Mouse (Mus musculus) kidney, adult 2 months (tissue): ENCODE measurements at regions not wholly inside any gene's neighbourhood (a gene's known extent, or its start where the extent isn't known, plus 50 kb on each side); places are given as distances from the start of the nearest gene placed in this dataset.

Experiments used
- DNase-seq: peaks from one replicate; pipeline ENCODE4 v3.0.0; 2021
- H3K27ac ChIP-seq: fragments of 200-500 bp; 2 replicates; pipeline ENCODE4 v1.5.1; 2012; ENCODE audit warnings: low read depth, low read length, control low read depth, inconsistent platforms; ENCODE audit not compliant: insufficient read depth
- H3K27me3 ChIP-seq: fragments of 200-500 bp; replicated peaks from 2 replicates; pipeline ENCODE4 v1.6.1; 2012; ENCODE audit warnings: mild to moderate bottlenecking, moderate library complexity, low read length, inconsistent platforms; ENCODE audit not compliant: control insufficient read depth, insufficient read depth
- H3K36me3 ChIP-seq: fragments of 200-500 bp; 2 replicates; pipeline ENCODE4 v1.6.1; 2012; ENCODE audit warnings: mild to moderate bottlenecking, moderate library complexity, low read length, inconsistent platforms; ENCODE audit not compliant: control insufficient read depth, insufficient read depth
- H3K4me1 ChIP-seq: fragments of 200-500 bp; 2 replicates; pipeline ENCODE4 v1.6.1; 2011; ENCODE audit warnings: low read length; ENCODE audit not compliant: control insufficient read depth, insufficient read depth
- H3K4me3 ChIP-seq: fragments of 200-500 bp; 2 replicates; pipeline ENCODE4 v1.5.1; 2011; ENCODE audit warnings: mild to moderate bottlenecking, low read depth, low read length, control low read depth; ENCODE audit not compliant: insufficient read depth
- CTCF ChIP-seq: fragments of 200-500 bp; conservative IDR thresholded peaks from 2 replicates; pipeline ENCODE4 v1.5.1; 2011; ENCODE audit warnings: low read depth, mild to moderate bottlenecking, control low read depth, low read length, moderate library complexity, mixed read lengths; ENCODE audit not compliant: insufficient read depth, insufficient read length
- POLR2A ChIP-seq: fragments of 200-500 bp; IDR thresholded peaks from one replicate; pipeline ENCODE4 v1.6.1; 2011; ENCODE audit warnings: low read depth, low read length, control low read depth
- WGBS: fragments of 180-500 bp; shearing (Covaris S2); methylation state at CpG from one replicate; pipeline ENCODE4 v1.1.7; 2018; 5-methylcytosine and 5-hydroxymethylcytosine counted together

GRCm38 (mm10) chr1:137991412-137991811, 184.1 kb downstream of the Ptprc start:
- TF ChIP-seq POLR2A: no peak
- Histone ChIP-seq H3K27ac (no peak overlapping the region), H3K4me3 (no peak overlapping the region), H3K27me3 (no peaks in the 10 kb centered on the region), H3K4me1 (no peaks in the 10 kb centered on the region), H3K36me3 (no peaks in the 10 kb centered on the region)
- DNase-seq: no peak
- WGBS: 90% methylated on average over 5 of the region's 5 CpGs

- H3K27ac ChIP-seq: no peak overlapping the region
- H3K27me3 ChIP-seq: no peaks in the 10 kb centered on the region
- no peaks in the 10 kb centered on the region for H3K4me1 ChIP-seq
- 37% methylated on average over 3 of the region's 3 CpGs for WGBS
- DNase-seq: no peak
- TF ChIP-seq CTCF: no peak
- TF ChIP-seq POLR2A: no peak
- no peaks in the 10 kb centered on the region for H3K36me3 ChIP-seq
- no peak overlapping the region for H3K4me3 ChIP-seq
Measured at GRCm38 (mm10) chr1:137973406-137973805, 202.1 kb downstream of the Ptprc start.

GRCm38 (mm10) chr1:137972620-137973350, 202.7 kb downstream of the Ptprc start:
- WGBS: 72% methylated on average over 6 of the region's 6 CpGs
- DNase-seq: no peak
- Histone ChIP-seq H3K4me1 (no peaks in the 10 kb centered on the region), H3K27ac (no peak overlapping the region), H3K4me3 (no peak overlapping the region), H3K27me3 (no peaks in the 10 kb centered on the region), H3K36me3 (no peaks in the 10 kb centered on the region)
- TF ChIP-seq POLR2A: no peak
- no peak for TF ChIP-seq CTCF

GRCm38 (mm10) chr1:137966151-137966836, 209.2 kb downstream of the Ptprc start:
- 76% methylated on average over 16 of the region's 16 CpGs for WGBS
- no peak for TF ChIP-seq POLR2A
- Histone ChIP-seq H3K4me1 (no peaks in the 10 kb centered on the region), H3K27ac (no peak overlapping the region), H3K4me3 (no peak overlapping the region), H3K36me3 (no peaks in the 10 kb centered on the region), H3K27me3 (no peaks in the 10 kb centered on the region)
- no peak for DNase-seq

- no peak overlapping the region for H3K4me3 ChIP-seq
- WGBS: 68% methylated on average over 6 of the region's 6 CpGs
- H3K36me3 ChIP-seq: no peaks in the 10 kb centered on the region
- no peak for TF ChIP-seq CTCF
- no peak for TF ChIP-seq POLR2A
- H3K4me1 ChIP-seq: no peaks in the 10 kb centered on the region
- H3K27ac ChIP-seq: no peak overlapping the region
- no peaks in the 10 kb centered on the region for H3K27me3 ChIP-seq
- DNase-seq: no peak
Measured at GRCm38 (mm10) chr1:137963656-137964055, 211.9 kb downstream of the Ptprc start.

- Histone ChIP-seq H3K36me3 (no peaks in the 10 kb centered on the region), H3K4me1 (0 out of 2 replicates have a peak, but pooled peaks cover 3% of the 10 kb centered on the region), H3K27me3 (no peaks in the 10 kb centered on the region), H3K27ac (no peak overlapping the region), H3K4me3 (no peak overlapping the region)
- WGBS: 61% methylated on average over 3 of the region's 3 CpGs
- DNase-seq: no peak
- TF ChIP-seq CTCF (no peak), POLR2A (no peak)
Measured at GRCm38 (mm10) chr1:137958040-137958439, 217.5 kb downstream of the Ptprc start.

- 67% methylated on average over 3 of the region's 3 CpGs for WGBS
- no peaks in the 10 kb centered on the region for H3K27me3 ChIP-seq
- no peak for DNase-seq
- H3K36me3 ChIP-seq: no peaks in the 10 kb centered on the region
- H3K27ac ChIP-seq: no peak overlapping the region
- H3K4me1 ChIP-seq: 0 out of 2 replicates have a peak, but pooled peaks cover 5% of the 10 kb centered on the region
- no peak for TF ChIP-seq POLR2A
- no peak for TF ChIP-seq CTCF
- no peak overlapping the region for H3K4me3 ChIP-seq
Measured at GRCm38 (mm10) chr1:137955993-137956392, 219.5 kb downstream of the Ptprc start.
